Mouse (Mus musculus): ENCODE results near the gene Tcirg1.

Tcirg1 gene

DNA sequence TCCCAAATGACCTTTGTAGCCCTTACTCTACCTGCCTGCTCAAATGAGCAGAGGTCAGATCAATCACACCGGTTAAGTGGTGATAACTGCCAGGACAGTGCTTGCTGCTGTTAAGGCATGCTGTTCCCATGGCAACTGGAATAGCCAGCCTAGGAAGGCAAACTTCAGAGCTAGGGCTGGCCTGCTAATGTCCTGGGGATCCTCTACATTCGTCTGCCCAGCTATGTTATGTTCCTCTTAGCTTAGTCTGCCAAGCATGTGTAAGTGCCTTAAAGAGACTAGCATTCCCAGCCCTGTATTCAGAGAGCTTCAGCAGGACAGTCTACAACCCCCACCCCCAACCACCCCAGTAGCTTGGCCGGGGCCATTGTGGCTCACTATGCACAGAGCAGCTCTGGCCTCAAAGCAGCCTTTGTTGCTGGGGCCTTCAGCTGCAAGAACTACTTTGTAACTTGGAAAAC lies 11.7 kb downstream of the Tcirg1 start:
- DNase-seq, result no peak

DNA sequence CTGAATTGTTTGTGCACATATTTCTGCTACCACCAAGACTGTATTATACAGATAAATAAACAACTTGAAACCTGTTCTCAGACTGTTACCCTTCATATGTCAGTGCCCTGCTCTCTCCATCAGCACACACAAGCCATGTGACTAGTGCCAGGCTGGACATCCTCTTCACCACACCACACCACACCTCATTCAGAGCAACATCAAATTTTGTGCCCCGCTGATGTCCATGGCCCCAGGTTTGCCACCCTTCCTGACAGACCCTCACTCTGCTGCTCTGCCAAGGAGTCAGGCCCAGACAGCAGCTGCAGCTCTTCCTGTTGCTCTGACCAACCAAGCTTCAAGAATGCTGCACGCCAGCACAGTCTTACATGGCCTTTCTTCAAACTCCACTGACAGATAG lies 12.6 kb downstream of the Tcirg1 start:
- DNase-seq, result no peak

DNA sequence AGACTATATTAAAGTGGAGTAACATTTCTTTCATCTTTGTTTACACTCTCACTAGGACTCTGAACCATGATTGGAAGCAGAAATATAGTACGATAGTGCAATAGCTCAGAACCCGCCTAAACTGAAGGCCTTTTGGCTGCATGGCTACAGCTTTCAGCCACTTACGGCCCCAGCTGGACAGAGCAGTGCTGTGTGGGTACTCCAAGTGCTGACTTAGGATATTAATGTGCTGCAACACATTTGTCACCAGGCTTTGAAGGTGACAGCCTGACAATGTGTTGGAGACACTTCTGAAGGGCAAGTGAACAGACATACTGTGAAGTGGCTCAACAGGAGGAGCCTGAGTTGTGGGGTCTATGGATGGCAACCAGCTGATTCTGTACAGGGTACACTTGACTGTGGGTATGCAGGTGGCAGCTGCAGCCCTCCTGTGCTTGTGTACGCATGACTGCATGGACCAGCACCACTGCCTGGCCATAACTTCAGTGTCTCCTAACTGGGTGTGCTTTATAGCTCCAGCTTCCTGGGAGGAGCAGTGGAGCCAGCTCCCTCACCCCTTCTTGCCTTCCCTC lies 13.3 kb downstream of the Tcirg1 start:
- DNase-seq, result no peak

DNA sequence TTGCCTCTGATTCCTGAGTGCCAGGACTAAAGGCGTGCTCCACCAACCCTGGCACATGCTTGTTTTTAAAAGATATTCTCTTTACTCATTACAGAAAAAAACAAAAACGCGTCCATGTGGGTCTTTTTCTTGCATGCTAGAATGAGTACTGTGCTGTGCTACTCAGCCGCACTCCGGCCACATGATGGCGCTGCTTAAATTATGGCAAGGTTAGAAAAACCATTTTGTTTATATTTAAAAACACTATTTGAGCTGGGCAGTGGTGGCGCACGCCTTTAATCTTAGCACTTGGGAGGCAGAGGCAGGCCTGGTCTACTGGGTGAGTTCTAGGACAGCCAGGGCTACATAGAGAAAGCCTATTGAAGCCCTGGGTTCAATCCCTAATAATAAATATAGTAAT lies 16.8 kb downstream of the Tcirg1 start:
- no peak for DNase-seq

DNA sequence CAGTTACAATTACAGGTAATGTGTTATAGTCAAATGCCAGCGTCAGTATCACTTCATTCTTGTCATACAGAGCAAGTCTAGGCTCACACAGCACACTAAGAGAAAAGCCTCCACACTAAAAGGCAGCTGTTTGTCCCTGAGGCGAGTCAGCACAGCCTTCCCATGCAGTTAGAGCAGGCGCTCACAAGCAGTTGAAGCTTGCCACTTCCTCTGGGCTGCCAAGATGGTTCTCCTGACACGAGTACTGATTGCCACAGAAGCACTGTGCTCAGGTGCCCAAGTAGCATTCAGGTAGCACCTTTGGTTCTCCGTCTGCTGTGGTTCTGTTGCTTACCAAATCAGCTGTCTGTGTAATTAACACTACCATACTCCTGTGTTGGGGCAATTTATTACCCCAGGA lies 17.8 kb downstream of the Tcirg1 start:
- no peak for DNase-seq

DNA sequence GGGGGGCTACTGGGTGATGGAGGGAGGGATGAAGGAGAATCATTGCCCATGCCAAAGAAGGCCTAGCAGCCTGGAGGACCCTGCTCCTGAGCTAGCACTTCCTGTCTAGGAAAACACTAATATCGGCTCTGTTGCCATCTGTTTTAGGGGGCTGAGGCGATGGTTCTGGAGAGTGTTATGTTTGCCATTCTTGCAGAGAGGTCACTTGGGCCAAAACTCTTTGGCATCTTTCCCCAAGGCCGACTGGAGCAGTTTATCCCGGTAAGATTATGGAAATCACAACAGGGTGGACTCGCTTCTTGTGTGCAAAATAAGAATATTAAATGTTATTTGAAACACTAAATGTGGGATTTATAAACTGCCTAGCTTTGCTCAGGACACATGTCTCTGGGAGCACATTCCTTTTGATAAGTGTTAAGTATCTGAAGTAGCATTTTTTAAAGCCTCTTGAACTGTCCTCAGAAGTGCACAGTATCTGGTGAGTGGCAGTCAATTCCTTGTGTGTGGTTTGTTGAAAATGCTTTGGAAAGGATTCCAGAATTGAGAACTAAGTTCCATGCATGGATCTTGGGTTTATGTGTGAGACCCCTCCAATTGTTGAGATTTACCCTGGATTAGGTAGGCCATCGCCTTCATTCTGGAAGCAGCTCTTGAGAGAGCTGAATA lies 22.5 kb downstream of the Tcirg1 start:
- DNase-seq, result no peak

DNA sequence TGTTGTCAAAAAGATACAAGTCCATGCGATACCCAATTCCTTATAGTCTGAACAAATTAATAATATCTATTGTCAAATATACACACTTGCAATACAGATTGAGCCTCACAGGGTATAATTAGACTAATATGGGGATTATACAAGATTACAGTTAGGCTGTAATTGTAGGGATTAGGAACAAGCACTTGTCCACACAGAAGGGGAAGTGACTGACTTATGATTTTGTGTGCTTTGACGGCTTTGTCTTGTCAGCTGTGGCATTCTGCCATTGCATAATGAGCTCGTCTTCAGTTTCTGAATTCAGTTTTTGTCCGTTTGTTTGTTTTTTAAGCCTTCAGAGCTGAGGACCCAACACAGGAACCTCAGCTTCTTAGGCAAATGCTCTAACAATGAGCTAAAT lies 24.7 kb downstream of the Tcirg1 start:
- no peak for DNase-seq

DNA sequence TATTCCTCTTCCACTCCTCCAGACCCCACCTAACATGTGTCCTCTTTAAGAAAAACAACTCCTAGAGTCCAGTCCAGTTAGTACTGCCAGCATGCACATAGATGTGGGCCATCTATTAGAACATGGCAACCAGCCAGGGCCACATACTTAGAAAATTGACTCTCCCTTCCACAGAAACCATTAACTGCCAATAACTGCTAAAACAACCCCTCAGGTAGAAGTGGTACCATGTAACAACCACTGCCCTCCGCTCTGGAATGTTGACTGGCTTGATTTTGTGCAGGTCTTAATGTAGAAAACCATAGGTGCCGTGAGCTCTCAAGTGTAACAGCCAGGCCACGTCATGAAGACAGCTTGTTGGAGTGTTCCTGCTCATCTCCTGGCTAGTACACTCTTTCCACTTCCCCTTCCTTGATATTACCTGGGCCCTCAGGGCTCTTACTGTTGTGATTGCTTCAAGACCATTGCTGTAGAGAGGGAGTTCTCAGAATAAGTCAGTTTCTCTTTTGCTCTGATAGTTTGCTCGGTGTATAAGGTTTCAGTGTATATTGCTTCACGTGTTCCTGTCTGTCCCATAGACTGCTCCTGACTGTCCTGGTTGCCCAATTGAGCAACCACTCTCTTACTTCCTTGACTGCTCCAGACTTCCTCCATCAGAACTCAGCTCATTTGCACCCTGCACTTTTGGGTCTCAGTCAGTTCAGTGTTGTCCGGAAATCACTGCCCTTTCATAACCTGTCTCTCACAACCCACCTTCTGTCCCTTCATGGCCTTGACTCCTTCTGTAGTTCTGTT lies 26.7 kb downstream of the Tcirg1 start:
- no peak for DNase-seq

DNA sequence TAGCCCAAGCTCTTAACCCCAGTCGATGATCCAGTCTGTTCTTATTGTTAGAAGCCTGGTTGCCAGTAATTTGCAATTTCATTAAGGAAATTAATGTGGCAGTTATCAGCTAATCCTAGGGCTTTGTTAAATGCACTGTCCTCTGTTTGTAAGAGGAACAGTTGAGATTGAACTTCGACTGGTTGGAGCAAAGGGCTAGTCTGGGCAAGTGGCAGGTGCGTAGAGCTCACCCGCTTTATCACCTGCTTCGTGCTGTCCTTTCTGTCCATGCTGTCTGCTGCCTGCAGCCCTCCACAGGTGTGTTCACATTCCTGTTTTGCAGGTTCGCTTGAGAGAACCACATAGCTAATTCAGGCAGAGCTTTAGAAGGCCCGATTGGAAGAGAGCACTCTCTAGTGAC lies 31.9 kb downstream of the Tcirg1 start:
- no peak for DNase-seq

DNA sequence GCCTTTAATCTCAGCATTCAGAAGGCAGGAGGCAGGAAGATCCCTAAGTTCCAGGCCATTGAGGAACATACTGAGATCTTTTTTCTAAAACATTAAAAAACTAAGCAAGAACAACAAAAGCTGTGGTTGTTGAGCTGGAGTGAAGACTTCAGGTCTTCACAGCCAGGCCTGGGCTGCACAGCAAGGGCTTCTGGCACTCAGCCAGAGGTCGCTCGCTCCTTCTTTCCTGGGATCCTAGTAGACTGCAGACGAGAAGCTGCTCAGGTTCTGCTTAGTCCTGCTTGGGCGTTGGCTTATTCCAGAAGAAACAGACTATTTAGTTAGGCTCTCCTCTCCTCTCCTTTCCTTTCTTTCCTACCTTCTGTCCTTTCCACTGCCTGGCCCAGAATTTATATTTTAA lies 34.6 kb downstream of the Tcirg1 start:
- DNase-seq, result peak; percentile 37

DNA sequence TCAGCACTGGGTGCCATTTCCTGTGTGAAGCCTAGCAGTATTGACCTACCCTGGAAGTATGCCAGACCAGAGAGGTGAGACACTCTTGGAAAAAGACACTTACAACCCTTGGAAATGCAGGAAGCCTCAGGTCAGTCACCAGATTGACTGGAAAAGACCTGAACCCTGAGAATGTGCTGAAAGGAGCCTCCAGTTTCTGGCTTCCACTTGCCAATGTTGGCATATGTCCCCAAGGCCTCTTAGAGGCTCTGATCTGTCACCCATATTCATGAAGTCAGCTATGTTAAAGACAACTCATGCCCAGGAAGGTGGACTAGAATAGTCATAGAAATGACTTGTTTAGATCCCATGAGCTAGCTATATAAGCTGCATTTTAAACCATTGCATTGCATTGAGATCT lies 35.5 kb downstream of the Tcirg1 start:
- DNase-seq, result no peak

DNA sequence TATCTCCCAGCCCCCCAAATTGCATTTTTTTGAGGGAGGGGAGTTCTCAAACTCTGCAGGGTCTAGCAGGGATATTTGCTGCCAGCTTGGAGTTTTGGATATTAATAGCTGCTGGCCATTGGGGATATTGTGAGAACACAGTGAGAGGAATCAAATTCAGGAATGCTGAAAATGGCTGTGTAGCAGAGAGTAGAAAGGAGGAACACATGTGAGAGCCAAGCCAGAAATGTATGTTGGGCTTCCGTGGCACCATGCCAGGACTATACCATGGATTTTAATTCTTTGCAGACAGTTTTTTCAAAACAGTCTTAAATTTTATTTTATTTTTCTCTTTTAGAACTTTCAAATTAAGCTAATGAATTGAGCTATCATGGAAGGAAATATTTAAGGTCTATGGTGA lies 38.6 kb downstream of the Tcirg1 start:
- DNase-seq, result peak; percentile 42

DNA sequence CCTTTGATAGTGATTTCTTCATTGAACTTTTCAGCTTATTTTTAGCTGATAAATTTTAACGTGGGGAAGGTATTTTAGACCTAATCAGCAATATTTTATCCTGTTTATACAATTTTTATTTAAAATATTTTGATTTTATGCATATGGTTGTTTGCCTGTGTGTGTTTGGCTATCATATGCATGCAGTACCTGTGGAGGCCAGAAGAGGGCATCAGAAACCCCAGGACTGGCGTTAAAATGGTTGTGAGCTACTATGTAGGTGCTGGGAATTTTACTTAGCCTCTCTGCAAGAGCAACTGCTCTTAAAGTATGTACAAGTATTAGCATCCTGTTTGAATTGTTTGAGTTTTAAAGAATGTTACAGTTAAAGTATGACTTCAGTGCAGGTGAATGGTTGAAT lies 42.0 kb downstream of the Tcirg1 start:
- DNase-seq, result no peak

DNA sequence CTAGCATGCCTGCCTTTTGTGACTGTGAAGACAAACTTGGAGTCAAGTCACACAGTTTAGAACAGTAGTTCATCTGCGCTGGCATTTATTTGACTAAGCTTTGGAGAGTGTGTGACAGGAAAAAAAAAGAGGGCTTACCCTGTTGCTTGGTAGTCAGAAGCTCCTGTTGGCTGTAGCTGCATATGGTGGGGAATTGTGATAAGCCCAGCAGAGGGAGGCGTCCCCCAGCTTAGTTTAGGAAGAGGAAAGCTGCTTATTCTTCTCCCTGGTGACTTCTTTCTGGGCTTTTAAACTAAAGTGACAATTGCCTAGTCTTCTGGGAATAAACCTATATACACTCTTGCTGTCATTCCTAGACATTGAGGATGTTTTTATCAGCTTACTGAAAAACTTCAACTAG lies 44.2 kb downstream of the Tcirg1 start:
- DNase-seq, result no peak

DNA sequence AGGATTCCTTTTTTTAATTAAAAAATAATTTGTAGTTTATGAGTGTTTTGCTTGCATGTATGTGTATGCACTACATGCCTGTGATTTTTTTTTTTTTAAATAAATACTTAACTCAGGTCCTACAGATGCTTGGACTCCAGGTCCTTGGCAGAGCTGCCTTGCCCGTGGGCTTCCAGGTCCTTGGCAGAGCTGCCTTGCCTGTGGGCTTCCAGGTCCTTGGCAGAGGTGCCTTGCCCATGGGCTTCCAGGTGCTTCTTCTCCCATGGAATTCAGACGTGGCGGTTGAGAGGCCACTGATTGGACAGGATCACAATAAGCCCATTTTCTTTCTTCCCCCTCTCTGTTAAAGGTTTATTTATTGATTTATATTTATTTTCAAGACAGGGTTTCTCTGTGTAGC lies 49.7 kb downstream of the Tcirg1 start:
- DNase-seq, result no peak

DNA sequence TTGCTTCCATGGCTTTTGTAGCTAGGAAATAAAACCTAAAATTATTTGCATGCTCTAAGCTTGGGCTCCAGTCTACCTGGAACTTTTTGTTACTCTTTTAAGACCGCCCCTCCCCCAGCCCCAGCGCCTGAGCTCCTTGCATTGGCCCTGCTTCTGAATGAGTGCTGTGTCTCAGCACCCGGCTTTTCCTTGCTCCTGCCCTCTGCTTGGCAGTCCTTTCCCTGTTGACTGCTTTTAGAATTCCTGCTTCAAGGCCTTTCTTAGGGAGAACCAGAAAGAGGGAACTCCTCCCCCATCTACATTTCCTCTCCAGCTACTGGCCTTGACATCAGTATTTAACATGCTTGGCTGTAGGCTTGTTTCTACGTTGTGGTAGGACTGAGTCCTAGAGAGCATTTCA lies 51.3 kb downstream of the Tcirg1 start:
- DNase-seq, result peak; percentile 22

DNA sequence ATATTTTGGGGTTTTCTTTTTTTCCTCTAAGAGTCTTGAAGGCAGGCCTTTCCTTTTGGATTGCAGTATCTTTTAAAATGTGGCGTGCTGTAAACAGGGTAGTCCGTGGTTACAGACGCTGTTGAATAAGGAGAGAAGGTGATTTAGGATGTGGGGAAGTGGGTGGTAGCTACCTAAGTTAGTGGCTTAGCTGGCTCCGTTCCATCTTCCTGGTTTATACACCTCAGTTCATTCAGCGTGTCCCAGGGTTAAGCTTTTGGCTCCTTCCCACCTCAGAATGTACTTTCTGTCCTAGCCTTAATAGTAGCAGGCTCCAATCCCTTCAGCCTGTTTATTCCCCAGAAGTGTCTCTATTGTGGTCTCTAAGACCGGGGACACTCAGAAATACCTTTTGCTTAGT lies 51.8 kb downstream of the Tcirg1 start:
- DNase-seq, result no peak

DNA sequence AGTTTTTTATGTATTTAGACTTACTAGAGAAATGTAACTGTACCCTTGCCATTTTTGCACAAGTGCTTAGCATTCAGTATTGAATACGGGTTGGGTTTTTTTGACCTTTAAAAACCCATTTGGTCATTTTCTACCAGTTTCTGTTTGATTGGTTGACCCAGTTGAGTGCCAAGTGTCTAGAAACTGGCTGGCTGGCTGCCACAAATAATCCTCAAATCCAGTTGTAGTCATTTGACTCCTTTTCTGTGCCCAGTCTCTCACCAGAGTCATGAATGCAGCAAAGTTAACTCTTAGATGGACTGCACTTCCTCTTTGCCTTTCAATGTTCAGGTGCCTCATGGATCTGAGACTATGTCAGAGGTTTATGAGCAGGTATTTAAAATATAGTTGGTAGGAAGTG lies 53.0 kb downstream of the Tcirg1 start:
- DNase-seq, result peak; percentile 25

DNA sequence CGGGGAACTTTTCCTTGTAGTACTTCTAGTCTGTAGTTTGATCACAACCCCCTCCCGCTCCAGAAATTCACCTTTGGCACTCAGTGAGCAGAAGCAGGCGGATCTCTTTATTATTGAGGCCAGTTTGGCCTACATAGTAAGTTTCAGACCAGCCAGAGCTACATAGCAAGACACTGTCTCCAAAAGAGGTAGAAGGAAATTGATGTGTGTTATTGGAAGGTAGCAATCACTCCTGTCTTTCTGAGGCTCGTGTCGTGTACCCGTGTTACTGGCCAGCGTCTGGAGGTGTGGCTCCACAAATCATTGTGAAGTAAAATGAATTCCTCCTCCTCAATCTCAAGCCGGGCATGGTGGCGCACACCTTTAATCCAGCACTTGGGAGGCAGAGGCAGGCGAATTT lies 53.8 kb downstream of the Tcirg1 start:
- no peak for DNase-seq

DNA sequence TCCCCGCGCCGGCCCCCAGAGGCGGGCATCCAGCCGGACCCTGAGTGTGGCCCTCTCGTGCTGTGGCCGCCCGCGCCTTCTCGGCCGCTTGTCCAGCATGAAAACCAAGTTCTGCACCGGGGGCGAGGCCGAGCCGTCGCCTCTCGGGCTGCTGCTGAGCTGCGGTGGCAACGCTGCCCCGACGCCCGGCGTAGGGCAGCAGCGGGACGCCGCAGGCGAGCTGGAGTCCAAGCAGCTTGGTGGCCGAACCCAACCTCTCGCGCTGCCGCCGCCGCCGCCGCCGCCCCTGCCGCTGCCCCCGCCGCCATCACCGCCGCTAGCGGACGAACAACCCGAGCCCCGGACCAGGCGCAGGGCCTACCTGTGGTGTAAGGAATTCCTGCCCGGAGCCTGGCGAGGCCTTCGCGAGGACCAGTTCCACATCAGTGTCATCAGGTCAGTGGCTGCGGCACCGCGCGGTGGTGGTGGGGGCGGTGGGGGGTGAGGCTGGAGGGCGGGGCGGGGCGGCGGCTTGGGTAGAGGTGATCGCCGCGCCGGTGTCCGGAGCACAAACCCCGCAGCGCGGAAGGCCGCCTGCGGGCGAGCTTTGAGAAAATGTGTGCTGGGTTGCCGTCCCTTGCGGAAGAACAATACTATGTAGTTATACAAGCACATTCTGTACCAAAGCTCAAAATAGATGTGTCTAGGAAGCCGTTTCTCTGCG lies 54.8 kb downstream of the Tcirg1 start:
- peak; percentile 56 for DNase-seq

DNA sequence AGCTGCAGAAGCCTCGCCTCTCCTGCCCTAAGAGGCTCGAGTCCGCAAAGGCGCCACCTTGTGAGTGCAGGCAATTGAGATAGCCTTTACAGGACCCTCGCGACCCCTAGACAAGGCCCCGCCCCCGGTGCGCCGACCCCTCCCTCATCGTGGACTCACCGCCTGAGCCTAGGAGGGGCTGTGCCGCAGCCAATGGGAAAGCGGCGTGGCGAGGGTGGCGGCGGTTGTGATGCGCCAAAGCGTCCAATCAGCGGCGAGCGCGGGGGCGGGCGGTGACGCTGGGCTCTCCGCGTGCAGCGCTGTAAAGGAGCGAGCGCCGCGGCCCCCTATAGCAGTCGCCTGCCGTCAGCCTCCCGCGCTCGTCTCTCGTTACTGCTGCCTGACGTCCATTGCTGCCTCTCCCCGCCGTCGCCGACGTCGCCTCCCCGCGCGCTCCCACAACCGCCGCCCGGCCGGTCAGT lies 55.4 kb downstream of the Tcirg1 start, which contains the start of gene Chka:
Gene Chka (plus strand): TSS at position 272 of the 461 bp plus-strand sequence.
- peak; percentile 98 for DNase-seq

DNA sequence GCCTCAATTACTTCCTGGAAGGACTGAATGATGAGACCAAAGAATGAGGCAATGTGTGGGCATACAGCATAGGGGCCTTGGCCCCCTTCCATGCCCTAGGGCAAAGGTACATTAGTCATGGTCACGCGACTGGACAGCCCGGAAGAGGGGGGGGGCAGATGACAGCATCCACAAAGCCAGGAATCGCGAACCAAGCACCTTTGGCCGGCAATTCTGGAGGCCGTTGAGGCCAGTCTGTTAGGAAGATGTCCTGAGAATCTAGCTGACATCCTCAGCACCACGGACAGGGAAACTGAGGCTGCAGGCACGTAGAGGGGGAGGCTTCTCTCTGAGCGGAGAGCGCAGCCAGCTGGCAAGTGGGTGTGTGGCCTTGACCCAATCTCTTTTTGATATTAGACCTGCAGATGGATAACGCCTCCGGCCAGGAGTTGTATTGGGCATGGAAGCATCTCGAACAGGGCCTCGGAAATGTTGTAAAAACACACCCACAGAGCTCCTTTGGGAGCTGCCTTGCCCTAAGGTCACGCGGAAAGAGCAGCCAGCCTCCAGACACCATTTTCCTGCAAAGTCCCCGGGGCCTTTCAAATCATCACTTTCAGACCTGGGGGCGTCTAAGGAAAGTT lies 56.0 kb downstream of the Tcirg1 start:
- peak; percentile 14 for DNase-seq

DNA sequence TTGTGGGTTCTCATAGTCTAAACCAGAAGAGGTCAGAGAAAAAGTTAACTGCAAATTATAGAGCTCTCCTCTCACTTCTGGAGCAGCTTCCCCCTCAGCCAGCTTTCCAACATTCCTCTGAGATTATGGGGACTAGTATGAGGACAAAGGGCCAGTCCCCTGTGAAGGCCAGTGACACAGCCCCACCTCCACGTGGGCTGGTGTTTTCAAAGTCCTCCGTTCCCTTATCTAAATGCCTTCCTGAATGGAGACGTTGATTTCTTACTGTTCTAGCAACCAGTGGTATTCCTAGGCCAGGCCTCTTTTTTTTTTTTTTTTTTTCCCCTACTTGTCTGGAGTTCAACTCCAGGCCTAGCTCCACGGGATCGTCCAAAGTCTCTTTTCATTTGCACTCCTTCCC lies 56.9 kb downstream of the Tcirg1 start:
- DNase-seq, result no peak

Data from right cerebral cortex, postnatal 4 days (tissue).